Mouse (Mus musculus): ENCODE results near the gene Anxa6.

GRCm38 (mm10) chr11:55036601-55037000 is 3.4 kb upstream of the Anxa6 start:
- no peak for TF ChIP-seq POLR2A (IDR thresholded peaks at IDR 0.05; ENCODE audit: borderline replicate concordance, extremely low read depth, insufficient read depth, insufficient read length, poor library complexity, severe bottlenecking)
- TF ChIP-seq CTCF (IDR thresholded peaks at IDR 0.05; ENCODE audit: borderline replicate concordance, extremely low read depth, insufficient read depth, insufficient read length): no peak
